Comparison of ENCODE assay signal across 8 mouse cellular contexts in the genomic region with DNA sequence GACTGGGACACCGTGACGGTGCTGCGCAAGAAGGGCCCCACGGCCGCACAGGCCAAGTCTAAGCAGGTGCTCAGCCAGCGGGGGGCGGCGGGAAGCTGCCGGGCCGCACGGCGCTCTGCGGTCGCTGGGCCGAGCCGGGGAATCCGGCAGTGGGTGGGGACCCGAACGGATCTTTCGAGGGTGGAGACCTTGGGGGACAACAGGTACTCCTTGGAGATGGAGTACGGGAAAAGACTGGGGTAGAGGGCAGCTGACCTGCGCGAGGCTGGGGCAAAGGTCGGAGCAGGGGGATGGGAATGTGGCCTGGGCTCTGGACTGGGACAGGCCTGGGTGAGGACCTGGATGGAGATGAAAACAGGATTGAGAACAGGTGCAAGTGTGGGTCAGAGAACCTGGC. TPM values are rescaled to one million over a fixed set of nuclear protein-coding genes. Genes with fewer than 3 reads are reported as not detected.
DNase-seq lines count a peak whose midpoint lies in the region; ATAC-seq and TF ChIP-seq lines count a peak whose summit lies in the region.

No protein-coding gene starts in this region.

- under 1% methylated on average over 24 of the region's 24 CpGs for WGBS in forebrain, embryonic 10.5 days
- 0% methylated on average over 24 of the region's 24 CpGs for WGBS in neural tube, embryonic 13.5 days

- intact Hi-C loops in left cerebral cortex, adult 2 months (cut with DNase I): no loop called here

- H3K9me3 ChIP-seq in forebrain, embryonic 10.5 days: no peaks in the 10 kb centered on the region
- no peaks in the 10 kb centered on the region for H3K9me3 ChIP-seq in neural tube, embryonic 13.5 days

- H3K36me3 ChIP-seq in forebrain, embryonic 10.5 days (replicated peaks): peaks cover 32% of the 10 kb centered on the region
- H3K36me3 ChIP-seq in neural tube, embryonic 13.5 days: peaks cover 31% of the 10 kb centered on the region

- H3K27me3 ChIP-seq in forebrain, embryonic 10.5 days (ENCODE audit: poor library complexity, severe bottlenecking): no peaks in the 10 kb centered on the region
- no peaks in the 10 kb centered on the region for H3K27me3 ChIP-seq in neural tube, embryonic 13.5 days

- peak overlapping the region; percentile 90 for H3K27ac ChIP-seq in left cerebral cortex, adult 2 months
- H3K27ac ChIP-seq in forebrain, embryonic 10.5 days: peak overlapping the region; percentile 92
- H3K27ac ChIP-seq in neural tube, embryonic 13.5 days (replicated peaks): peak overlapping the region; percentile 82

- peak overlapping the region; percentile 72 for H3K4me3 ChIP-seq in left cerebral cortex, adult 2 months
- peak overlapping the region; percentile 98 for H3K4me3 ChIP-seq in forebrain, embryonic 10.5 days
- H3K4me3 ChIP-seq in neural tube, embryonic 13.5 days: peak overlapping the region; percentile 91

- no peak for DNase-seq in left cerebral cortex, adult 2 months (ENCODE audit: extremely low spot score in 1 of 2, low spot score in 2 of 2)
- no peak for DNase-seq in left cerebral cortex, adult 9 months (ENCODE audit: low spot score in 2 of 2)
- DNase-seq in forebrain, embryonic 10.5 days (ENCODE audit: extremely low spot score, low spot score): no peak
- peak; percentile 67 to 87 for DNase-seq in kidney, postnatal 25 days
- DNase-seq in thymus, postnatal 25 days: no peak
- DNase-seq in layer of hippocampus, postnatal 10 days (ENCODE audit: low spot score in 2 of 2): no peak

- H3K9ac ChIP-seq in neural tube, embryonic 13.5 days: peak overlapping the region; percentile 97

- no peak for TF ChIP-seq CTCF in left cerebral cortex, adult 2 months (IDR thresholded peaks at IDR 0.05)

- peaks cover 25% of the 10 kb centered on the region for H3K4me1 ChIP-seq in forebrain, embryonic 10.5 days
- peaks cover 28% of the 10 kb centered on the region for H3K4me1 ChIP-seq in neural tube, embryonic 13.5 days (replicated peaks)

- ATAC-seq in neural tube, embryonic 13.5 days (ENCODE audit: low read depth): peak; percentile 35
- ATAC-seq in monocyte, adult 5-6 weeks (replicated peaks; ENCODE audit: insufficient number of reproducible peaks, low FRiP score, low TSS enrichment, poor library complexity, severe bottlenecking): no peak

- peak overlapping the region; percentile 84 for H3K4me2 ChIP-seq in neural tube, embryonic 13.5 days

RNA-seq across cellular contexts. Expression of a gene that starts 0.3 kb away (rescaled TPM):
- total RNA-seq in left cerebral cortex, adult 2 months (2021): 100 to 1,000 TPM; 190 to 202 TPM
- 337 and 341 TPM in 2 replicates for polyA plus RNA-seq in forebrain, embryonic 10.5 days (2016; fragmentation: Nextera tagmentation; extraction: Ambion mirVana)
- polyA plus RNA-seq in neural tube, embryonic 13.5 days (2015; fragmentation: Nextera tagmentation; extraction: Ambion mirVana): 426 and 453 TPM in 2 replicates
- 80.0 to 121 TPM (median 114 TPM) in 3 replicates for total RNA-seq in monocyte, adult 5-6 weeks (2017)
- total RNA-seq in layer of hippocampus, postnatal 10 days (2021): 100 to 1,000 TPM; 232 to 242 TPM

RNA-seq across cellular contexts. Expression of a gene that starts 11.2 kb away (rescaled TPM):
- 10 to 100 TPM; 10.4 to 11.0 TPM for total RNA-seq in left cerebral cortex, adult 2 months (2021)
- 40.2 and 42.6 TPM in 2 replicates for polyA plus RNA-seq in forebrain, embryonic 10.5 days (2016; fragmentation: Nextera tagmentation; extraction: Ambion mirVana)
- 19.2 and 20.8 TPM in 2 replicates for polyA plus RNA-seq in neural tube, embryonic 13.5 days (2015; fragmentation: Nextera tagmentation; extraction: Ambion mirVana)
- total RNA-seq in monocyte, adult 5-6 weeks (2017): 16.6 to 29.4 TPM (median 18.0 TPM) in 3 replicates
- total RNA-seq in layer of hippocampus, postnatal 10 days (2021): 10 to 100 TPM in 1 of 2 experiments, 1 to 10 TPM in 1; 9.0 to 10.5 TPM

RNA-seq across cellular contexts. Expression of a gene that starts 16.7 kb away (rescaled TPM):
- total RNA-seq in left cerebral cortex, adult 2 months (2021): 1 to 10 TPM; 1.8 to 2.6 TPM
- polyA plus RNA-seq in forebrain, embryonic 10.5 days (2016; fragmentation: Nextera tagmentation; extraction: Ambion mirVana): 5.0 and 7.0 TPM in 2 replicates
- polyA plus RNA-seq in neural tube, embryonic 13.5 days (2015; fragmentation: Nextera tagmentation; extraction: Ambion mirVana): 2.5 and 3.4 TPM in 2 replicates
- 2.8 to 6.2 TPM in 2 of 3 replicates, not detected in the other for total RNA-seq in monocyte, adult 5-6 weeks (2017)
- 1 to 10 TPM; 1.0 to 5.4 TPM for total RNA-seq in layer of hippocampus, postnatal 10 days (2021)

RNA-seq across cellular contexts. Expression of a gene that starts 17.1 kb away (rescaled TPM):
- 10 to 100 TPM; 64.0 to 70.5 TPM for total RNA-seq in left cerebral cortex, adult 2 months (2021)
- polyA plus RNA-seq in forebrain, embryonic 10.5 days (2016; fragmentation: Nextera tagmentation; extraction: Ambion mirVana): 162 and 165 TPM in 2 replicates
- polyA plus RNA-seq in neural tube, embryonic 13.5 days (2015; fragmentation: Nextera tagmentation; extraction: Ambion mirVana): 180 and 188 TPM in 2 replicates
- total RNA-seq in monocyte, adult 5-6 weeks (2017): 0.67 to 1.9 TPM (median 1.1 TPM) in 3 replicates
- total RNA-seq in layer of hippocampus, postnatal 10 days (2021): 10 to 100 TPM; 94.5 to 99.8 TPM

RNA-seq across cellular contexts. Expression of a gene that starts 23.6 kb away (rescaled TPM):
- total RNA-seq in left cerebral cortex, adult 2 months (2021): 100 to 1,000 TPM; 102 to 104 TPM
- 0.02 TPM in 1 of 2 replicates, not detected in the other for polyA plus RNA-seq in forebrain, embryonic 10.5 days (2016; fragmentation: Nextera tagmentation; extraction: Ambion mirVana)
- 7.1 and 8.4 TPM in 2 replicates for polyA plus RNA-seq in neural tube, embryonic 13.5 days (2015; fragmentation: Nextera tagmentation; extraction: Ambion mirVana)
- 0.10 TPM in 1 of 3 replicates, not detected in the others for total RNA-seq in monocyte, adult 5-6 weeks (2017)
- 10 to 100 TPM; 82.7 to 84.8 TPM for total RNA-seq in layer of hippocampus, postnatal 10 days (2021)

Comparison
In these comparisons a context has a peak if more than half of its experiments do, and no peak if none do; other contexts are left out.
1. DNase-seq: peak in kidney, postnatal 25 days (2 of 2); none in left cerebral cortex, adult 2 months (0 of 2), left cerebral cortex, adult 9 months (0 of 2), forebrain, embryonic 10.5 days (single experiment), thymus, postnatal 25 days (single experiment) and layer of hippocampus, postnatal 10 days (0 of 2).
2. Peak in every context shown above with its lines, with median percentiles within 50 percentile points of each other: H3K27ac ChIP-seq and H3K4me3 ChIP-seq.